Mouse (Mus musculus) left cerebral cortex, adult 11 months (tissue): ENCODE measurements around the gene Plppr3.

Experiments used
- DNase-seq: peaks from one replicate; pipeline ENCODE4 v3.0.0; 2022; ENCODE audit warnings: low spot score

The Plppr3 gene

GRCm38 (mm10) chr10:79852107-79852789 is 22.2 kb downstream of the Plppr3 start:
- DNase-seq = no peak

- DNase-seq = no peak
Observed at GRCm38 (mm10) chr10:79851653-79852052, 22.8 kb downstream of the Plppr3 start.

GRCm38 (mm10) chr10:79849941-79850628 is 24.3 kb downstream of the Plppr3 start:
- DNase-seq = no peak

- DNase-seq = no peak
Observed at GRCm38 (mm10) chr10:79846553-79846952, 27.9 kb downstream of the Plppr3 start.

- no peak for DNase-seq
Observed at GRCm38 (mm10) chr10:79843476-79843875, 31.0 kb downstream of the Plppr3 start.

- DNase-seq = no peak
Observed at GRCm38 (mm10) chr10:79842322-79842721, 32.1 kb downstream of the Plppr3 start.

GRCm38 (mm10) chr10:79840644-79841551 is 33.5 kb downstream of the Plppr3 start:
- peak; percentile 65 for DNase-seq

- DNase-seq = no peak
Observed at GRCm38 (mm10) chr10:79840091-79840490, 34.3 kb downstream of the Plppr3 start.

GRCm38 (mm10) chr10:79838151-79838550 is 36.3 kb downstream of the Plppr3 start:
- no peak for DNase-seq

- DNase-seq = no peak
Observed at GRCm38 (mm10) chr10:79836918-79837317, 37.5 kb downstream of the Plppr3 start.

- no peak for DNase-seq
Observed at GRCm38 (mm10) chr10:79834769-79835398, 39.5 kb downstream of the Plppr3 start.

GRCm38 (mm10) chr10:79832786-79833181 is 41.6 kb downstream of the Plppr3 start:
- DNase-seq = no peak

GRCm38 (mm10) chr10:79832026-79832785 is 42.2 kb downstream of the Plppr3 start:
- no peak for DNase-seq

- DNase-seq = no peak
Observed at GRCm38 (mm10) chr10:79831583-79831982, 42.9 kb downstream of the Plppr3 start.

GRCm38 (mm10) chr10:79824413-79824812 is 50.0 kb downstream of the Plppr3 start:
- no peak for DNase-seq

GRCm38 (mm10) chr10:79823011-79823410 is 51.4 kb downstream of the Plppr3 start:
- no peak for DNase-seq

GRCm38 (mm10) chr10:79822372-79822771 is 52.1 kb downstream of the Plppr3 start:
- no peak for DNase-seq

GRCm38 (mm10) chr10:79821731-79822130 is 52.7 kb downstream of the Plppr3 start:
- no peak for DNase-seq

- no peak for DNase-seq
Observed at GRCm38 (mm10) chr10:79820782-79821181, 53.7 kb downstream of the Plppr3 start, which contains the start of gene Misp. Gene Misp, plus strand, starts transcription at chr10:79820989.

GRCm38 (mm10) chr10:79820277-79820676 is 54.2 kb downstream of the Plppr3 start:
- DNase-seq = no peak

GRCm38 (mm10) chr10:79819606-79820005 is 54.8 kb downstream of the Plppr3 start:
- DNase-seq = no peak
